Mouse (Mus musculus): ENCODE data around the gene Nprl2. TPM values are rescaled to one million over a fixed set of nuclear protein-coding genes. Genes with fewer than 3 reads are reported as not detected.
"Not testable (repeated sequence)": the region's sequence is repeated elsewhere in the genome, so short reads cannot be mapped to it uniquely, and the experiment has no call there.

Nprl2 gene
- polyA plus RNA-seq, 1 experiment from 2014 or later, result 47.2 TPM

GRCm38 (mm10) chr9:107570845-107571244, 28.8 kb downstream of the Nprl2 start:
- Histone ChIP-seq H3K4me2 (peak overlapping the region; percentile 88), H3K4me1 (peaks cover 44% of the 10 kb centered on the region), H3K9ac (peak overlapping the region; percentile 84), H3K27ac (peak overlapping the region; percentile 91; the same call in 1 of the 2 replicates), H3K9me3 (no peaks in the 10 kb centered on the region), H3K27me3 (no peaks in the 10 kb centered on the region), H3K4me3 (peak overlapping the region; percentile 83), H3K36me3 (peaks cover 45% of the 10 kb centered on the region)
- 89% methylated on average over 21 of the region's 21 CpGs for WGBS
- no peak for ATAC-seq (ENCODE audit: insufficient number of reproducible peaks, insufficient read depth, low FRiP score, low TSS enrichment, low read depth)

GRCm38 (mm10) chr9:107571534-107572326, 29.7 kb downstream of the Nprl2 start:
- WGBS, result 95% methylated on average over 22 of the region's 22 CpGs
- Histone ChIP-seq H3K4me2 (peak overlapping the region; percentile 88), H3K27ac (no peak overlapping the region), H3K4me3 (peak overlapping the region; percentile 83; the same call in 1 of the 2 replicates), H3K4me1 (peaks cover 50% of the 10 kb centered on the region), H3K9me3 (no peaks in the 10 kb centered on the region), H3K27me3 (no peaks in the 10 kb centered on the region), H3K9ac (0 out of 2 replicates have a peak overlapping the region, but pooled peaks have one; percentile 40), H3K36me3 (peaks cover 42% of the 10 kb centered on the region)
- ATAC-seq (ENCODE audit: insufficient number of reproducible peaks, insufficient read depth, low FRiP score, low TSS enrichment, low read depth), result no peak

- Histone ChIP-seq H3K4me1 (peaks cover 50% of the 10 kb centered on the region), H3K9me3 (no peaks in the 10 kb centered on the region), H3K27me3 (no peaks in the 10 kb centered on the region), H3K36me3 (peaks cover 42% of the 10 kb centered on the region), H3K27ac (no peak overlapping the region), H3K9ac (0 out of 2 replicates have a peak overlapping the region, but pooled peaks have one; percentile 40), H3K4me3 (0 out of 2 replicates have a peak overlapping the region, but pooled peaks have one; percentile 4), H3K4me2 (no peak overlapping the region)
- 91% methylated on average over 2 of the region's 2 CpGs for WGBS
- no peak for ATAC-seq (ENCODE audit: insufficient number of reproducible peaks, insufficient read depth, low FRiP score, low TSS enrichment, low read depth)
Observed at GRCm38 (mm10) chr9:107572327-107572662, 30.3 kb downstream of the Nprl2 start.

GRCm38 (mm10) chr9:107573774-107574173, 31.7 kb downstream of the Nprl2 start:
- H3K27me3 ChIP-seq; ATAC-seq (ENCODE audit: insufficient number of reproducible peaks, insufficient read depth, low FRiP score, low TSS enrichment, low read depth); H3K9me3 ChIP-seq; H3K27ac ChIP-seq; H3K9ac ChIP-seq; H3K4me2 ChIP-seq; H3K4me3 ChIP-seq: not testable (repeated sequence)
- WGBS, result 85% methylated on average over 6 of the region's 6 CpGs
- Histone ChIP-seq H3K36me3 (peaks cover 42% of the 10 kb centered on the region), H3K4me1 (peaks cover 52% of the 10 kb centered on the region)

GRCm38 (mm10) chr9:107575579-107576356, 33.7 kb downstream of the Nprl2 start:
- peak overlapping the region; percentile 64 for H3K4me2 ChIP-seq
- ATAC-seq (ENCODE audit: insufficient number of reproducible peaks, insufficient read depth, low FRiP score, low TSS enrichment, low read depth), result no peak

GRCm38 (mm10) chr9:107576357-107577107, 34.5 kb downstream of the Nprl2 start, which contains the start of gene Hyal1:
Hyal1 (plus strand) TSS chr9:107576927.
- peaks cover 55% of the 10 kb centered on the region for H3K4me1 ChIP-seq
- no peaks in the 10 kb centered on the region for H3K9me3 ChIP-seq

More at GRCm38 (mm10) chr9:107575579-107576356, 33.7 kb downstream of the Nprl2 start:
- Histone ChIP-seq H3K36me3 (peaks cover 38% of the 10 kb centered on the region), H3K9ac (peak overlapping the region; percentile 72; the same call in 1 of the 2 replicates), H3K27ac (peak overlapping the region; percentile 83), H3K9me3 (no peaks in the 10 kb centered on the region), H3K4me3 (no peak overlapping the region), H3K4me1 (peaks cover 58% of the 10 kb centered on the region), H3K27me3 (no peaks in the 10 kb centered on the region)
- WGBS, result 72% methylated on average over 14 of the region's 14 CpGs

GRCm38 (mm10) chr9:107577871-107578270, 35.8 kb downstream of the Nprl2 start:
- H3K9me3 ChIP-seq, result no peaks in the 10 kb centered on the region
- H3K27me3 ChIP-seq, result no peaks in the 10 kb centered on the region
- peaks cover 54% of the 10 kb centered on the region for H3K4me1 ChIP-seq
- H3K36me3 ChIP-seq, result peaks cover 22% of the 10 kb centered on the region
- peak overlapping the region; percentile 64 for H3K4me2 ChIP-seq
- WGBS, result 89% methylated on average over 10 of the region's 10 CpGs
- H3K27ac ChIP-seq, result no peak overlapping the region
- no peak for ATAC-seq (ENCODE audit: insufficient number of reproducible peaks, insufficient read depth, low FRiP score, low TSS enrichment, low read depth)
- no peak overlapping the region for H3K4me3 ChIP-seq
- no peak overlapping the region for H3K9ac ChIP-seq

More at GRCm38 (mm10) chr9:107576357-107577107, 34.5 kb downstream of the Nprl2 start, which contains the start of gene Hyal1:
- peak within 1 kb of the TSS; percentile 83 for H3K27ac ChIP-seq
- no peaks in the 10 kb centered on the region for H3K27me3 ChIP-seq
- H3K4me2 ChIP-seq, result peak within 1 kb of the TSS; percentile 64
- 16% methylated on average over 16 of the region's 16 CpGs for WGBS
- H3K9ac ChIP-seq, result peak within 1 kb of the TSS; percentile 72
- peak; percentile 66 for ATAC-seq (ENCODE audit: insufficient number of reproducible peaks, insufficient read depth, low FRiP score, low TSS enrichment, low read depth)
- peaks cover 30% of the 10 kb centered on the region for H3K36me3 ChIP-seq
- peak within 1 kb of the TSS; percentile 47 for H3K4me3 ChIP-seq

GRCm38 (mm10) chr9:107578587-107578986, 36.6 kb downstream of the Nprl2 start, which contains the start of gene Naa80:
Naa80 (plus strand) TSS chr9:107578887.
- Histone ChIP-seq H3K27me3 (no peaks in the 10 kb centered on the region), H3K9ac (peak within 1 kb of the TSS; percentile 83), H3K4me3 (0 out of 2 replicates have a peak within 1 kb of the TSS, but pooled peaks have one; percentile 6), H3K9me3 (no peaks in the 10 kb centered on the region), H3K4me2 (peak within 1 kb of the TSS; percentile 93), H3K27ac (peak within 1 kb of the TSS; percentile 96; the same call in 1 of the 2 replicates), H3K4me1 (peaks cover 54% of the 10 kb centered on the region), H3K36me3 (peaks cover 22% of the 10 kb centered on the region)
- 76% methylated on average over 3 of the region's 3 CpGs for WGBS
- ATAC-seq (ENCODE audit: insufficient number of reproducible peaks, insufficient read depth, low FRiP score, low TSS enrichment, low read depth), result no peak

GRCm38 (mm10) chr9:107579023-107579900, 37.2 kb downstream of the Nprl2 start:
- peaks cover 54% of the 10 kb centered on the region for H3K4me1 ChIP-seq
- 95% methylated on average over 14 of the region's 14 CpGs for WGBS
- no peak for ATAC-seq (ENCODE audit: insufficient number of reproducible peaks, insufficient read depth, low FRiP score, low TSS enrichment, low read depth)

More at GRCm38 (mm10) chr9:107579023-107579900, 37.2 kb downstream of the Nprl2 start:
- Histone ChIP-seq H3K4me2 (peak overlapping the region; percentile 93), H3K4me3 (0 out of 2 replicates have a peak overlapping the region, but pooled peaks have one; percentile 6), H3K27me3 (no peaks in the 10 kb centered on the region), H3K9me3 (no peaks in the 10 kb centered on the region), H3K9ac (peak overlapping the region; percentile 83), H3K27ac (peak overlapping the region; percentile 96; the same call in 1 of the 2 replicates), H3K36me3 (peaks cover 25% of the 10 kb centered on the region)

All from embryonic facial prominence, embryonic 13.5 days (tissue).